Mouse (Mus musculus) gastrocnemius, postnatal 25 days (tissue): ENCODE measurements at regions not wholly inside any gene's neighbourhood (a gene's known extent, or its start where the extent isn't known, plus 50 kb on each side); places are given as distances from the start of the nearest gene placed in this dataset.

Source experiments
- DNase-seq: peaks from one replicate; pipeline ENCODE4 v3.0.0; 2022

- DNase-seq = no peak
Observed at GRCm38 (mm10) chr10:66935731-66936130, 160.2 kb upstream of the Jmjd1c start.

- DNase-seq = no peak
Observed at GRCm38 (mm10) chr10:66937116-66937515, 158.8 kb upstream of the Jmjd1c start.

- DNase-seq = no peak
Observed at GRCm38 (mm10) chr10:66940368-66940767, 155.6 kb upstream of the Jmjd1c start.

- DNase-seq = no peak
Observed at GRCm38 (mm10) chr10:66940922-66941321, 155.0 kb upstream of the Jmjd1c start.

DNA sequence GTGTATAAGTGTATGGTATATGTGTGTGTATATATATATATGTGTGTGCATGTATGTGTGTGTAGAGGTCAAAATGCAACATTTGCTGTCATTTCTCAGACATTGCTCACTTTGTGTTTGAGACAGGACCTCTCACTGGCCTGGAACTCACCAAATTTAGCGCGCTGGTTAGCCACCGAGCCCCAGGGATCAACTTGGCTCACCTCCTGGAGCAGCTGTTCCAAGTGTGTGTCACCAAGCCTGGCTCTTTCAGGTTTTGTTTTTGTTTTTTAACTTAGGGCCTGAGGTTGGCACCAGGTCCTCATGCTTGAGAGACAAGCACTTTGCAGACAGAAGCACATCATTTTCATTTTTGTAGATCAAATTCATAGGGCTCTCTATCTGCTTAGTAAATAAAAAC is 154.0 kb upstream of the Jmjd1c start:
- DNase-seq = peak; percentile 55

- DNase-seq = peak; percentile 54
Observed at GRCm38 (mm10) chr10:66943875-66944274, 152.1 kb upstream of the Jmjd1c start.

GRCm38 (mm10) chr10:66946161-66946560 is 149.8 kb upstream of the Jmjd1c start:
- no peak for DNase-seq

DNA sequence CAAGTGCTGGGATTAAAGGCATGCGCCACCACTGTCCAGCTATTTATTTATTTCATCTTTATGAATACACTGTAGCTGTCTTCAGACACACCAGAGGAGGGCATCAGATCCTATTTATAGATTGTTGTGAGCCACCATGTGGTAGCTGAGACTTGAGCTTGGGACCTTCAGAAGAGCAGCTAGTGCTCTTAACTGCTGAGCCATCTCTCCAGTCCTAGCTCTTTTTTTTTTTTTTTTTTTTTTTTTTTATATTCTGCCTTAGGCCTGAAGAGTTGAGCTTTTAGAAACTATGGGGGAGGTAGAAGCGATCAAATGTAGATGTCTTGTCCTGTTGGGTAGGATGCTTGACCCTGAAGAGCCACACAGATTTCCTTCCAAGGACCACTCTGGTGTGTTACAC is 147.6 kb upstream of the Jmjd1c start:
- no peak for DNase-seq

DNA sequence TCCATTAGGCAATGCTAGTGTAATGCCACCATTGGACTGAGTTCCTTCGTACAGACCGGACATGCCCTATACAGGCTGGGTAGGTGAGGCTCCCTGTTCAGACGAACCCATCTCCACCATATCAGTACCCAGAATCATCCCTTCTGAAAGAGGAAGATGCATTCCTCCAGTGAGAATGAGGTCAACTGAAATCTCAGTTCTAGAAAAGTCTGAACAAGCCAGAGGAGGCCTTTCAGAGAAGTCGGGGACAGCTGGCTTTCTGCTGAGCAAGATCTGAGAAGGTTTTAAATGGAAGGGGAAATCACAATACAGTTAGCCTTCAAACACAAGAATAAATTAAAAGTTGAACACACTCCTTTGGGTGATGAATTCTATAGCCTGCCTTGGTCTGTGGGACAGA is 145.5 kb upstream of the Jmjd1c start:
- no peak for DNase-seq

DNA sequence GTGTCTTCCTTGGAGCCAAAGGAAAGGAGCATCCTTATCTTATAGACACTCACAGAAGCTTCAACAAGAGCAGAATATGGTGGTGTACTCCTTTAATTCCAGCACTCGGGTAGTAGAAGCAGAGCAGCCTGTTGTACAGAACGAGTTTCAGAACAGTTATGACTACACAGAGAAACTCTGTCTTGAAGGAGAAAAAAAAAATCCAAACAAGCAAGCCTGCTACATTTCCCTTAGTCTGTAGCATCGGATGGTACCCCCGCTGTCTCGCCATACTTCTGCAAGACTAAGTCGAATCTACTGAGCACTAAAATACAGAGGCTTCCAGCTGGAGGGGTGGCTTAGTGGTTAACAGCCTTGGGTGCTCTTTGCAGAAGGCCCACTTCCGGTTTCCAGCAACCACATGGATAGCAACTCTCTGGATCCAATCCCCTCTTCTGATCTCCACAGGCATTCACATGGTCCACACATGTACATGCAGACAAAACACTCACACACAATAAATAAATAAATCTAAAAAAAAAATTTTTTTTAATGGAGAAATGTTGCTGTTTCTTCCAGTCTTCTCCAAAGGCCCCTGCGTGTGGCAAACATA is 144.6 kb upstream of the Jmjd1c start:
- no peak for DNase-seq

GRCm38 (mm10) chr10:66951935-66952334 is 144.0 kb upstream of the Jmjd1c start:
- no peak for DNase-seq

- no peak for DNase-seq
Observed at GRCm38 (mm10) chr10:66953248-66953975, 142.5 kb upstream of the Jmjd1c start.

DNA sequence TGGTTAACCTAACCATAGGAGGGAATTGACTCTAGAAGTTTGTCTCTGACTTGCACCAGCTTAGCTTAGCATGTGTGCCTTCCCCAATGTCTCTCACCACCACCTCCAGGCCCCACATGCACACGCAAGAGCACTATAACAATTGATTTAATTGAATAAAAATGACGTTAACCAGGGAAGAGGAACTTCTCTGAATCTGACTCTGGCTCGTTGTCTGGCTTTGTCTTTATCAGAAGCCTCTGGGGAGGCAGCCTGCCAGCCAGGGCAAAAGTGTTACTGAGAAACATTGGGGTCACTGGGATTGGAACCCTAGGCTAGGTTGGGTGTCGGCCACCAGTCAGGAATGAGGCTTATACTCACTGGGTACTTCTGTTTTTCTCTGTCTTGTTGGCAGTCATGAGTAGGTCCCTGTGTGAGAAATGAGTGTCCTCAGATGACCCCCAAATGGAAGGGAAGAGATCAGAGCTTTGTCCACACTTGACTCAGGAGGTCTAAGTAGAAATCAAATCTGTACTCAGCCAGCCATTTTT is 141.9 kb upstream of the Jmjd1c start:
- DNase-seq = peak; percentile 18

DNA sequence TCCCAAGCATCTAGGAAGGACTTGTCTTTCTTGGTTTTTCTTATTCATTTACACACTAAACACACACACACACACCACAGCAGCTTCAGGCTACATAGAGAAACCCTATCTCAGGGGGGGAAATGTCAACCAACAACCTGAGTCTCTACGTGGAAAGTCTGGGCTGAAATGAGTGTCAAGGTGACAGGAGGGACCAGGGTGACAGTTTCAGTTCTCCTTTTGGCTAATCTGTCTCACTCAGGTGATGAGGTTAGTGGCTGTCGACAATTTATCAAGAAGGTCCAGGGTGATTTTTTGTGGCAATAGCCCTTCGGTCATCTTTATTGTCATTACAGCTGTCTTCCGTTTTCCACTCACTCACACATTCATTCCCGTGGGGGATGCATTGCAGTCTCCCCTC is 140.5 kb upstream of the Jmjd1c start:
- DNase-seq = no peak

DNA sequence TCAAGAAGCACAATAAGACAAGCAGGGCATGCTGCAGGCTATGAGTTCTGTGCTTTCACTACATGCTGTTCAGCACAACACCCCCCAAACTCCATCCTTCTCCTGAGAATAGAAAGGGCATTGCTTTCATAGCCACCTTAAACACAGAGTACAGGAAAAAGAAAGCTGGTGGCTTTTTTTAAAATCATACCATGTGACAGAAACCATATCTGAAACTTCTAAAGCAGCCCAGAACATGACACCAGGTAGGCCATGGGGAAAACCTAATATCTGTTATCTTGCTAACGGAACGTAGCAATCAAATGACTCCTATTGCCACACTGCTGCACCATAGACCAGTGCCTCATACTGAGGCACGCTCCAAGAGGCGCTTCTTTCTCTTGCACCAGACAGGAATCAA is 139.3 kb upstream of the Jmjd1c start:
- DNase-seq = no peak

GRCm38 (mm10) chr10:66957373-66957772 is 138.6 kb upstream of the Jmjd1c start:
- DNase-seq = no peak
